Mouse (Mus musculus): Measurements from ENCODE around the gene Ache. TPM values are rescaled to one million over a fixed set of nuclear protein-coding genes. Genes with fewer than 3 reads are reported as not detected.
"Not testable (repeated sequence)": the region's sequence is repeated elsewhere in the genome, so short reads cannot be mapped to it uniquely, and the experiment has no call there.

The Ache gene
- total and polyA plus RNA-seq, 2 experiments, result 0.28 to 0.55 TPM

- H3K36me3 ChIP-seq (ENCODE audit: control insufficient read depth, insufficient read depth, low read length), result no peaks in the 10 kb centered on the region
- no peak overlapping the region for H3K27ac ChIP-seq (replicated peaks; ENCODE audit: insufficient read depth, low read depth, low read length)
- no peaks in the 10 kb centered on the region for H3K79me2 ChIP-seq (ENCODE audit: control insufficient read depth, insufficient read depth, low read length)
- no peak overlapping the region for H3K9ac ChIP-seq (ENCODE audit: low read depth, low read length)
- H3K4me3 ChIP-seq (ENCODE audit: insufficient read depth, low read depth, low read length), result no peak overlapping the region
- TF ChIP-seq POLR2A (IDR thresholded peaks at IDR 0.05; ENCODE audit: extremely low read depth, insufficient read depth, low read length), result no peak
- TF ChIP-seq CTCF (IDR thresholded peaks at IDR 0.05; ENCODE audit: low read depth, low read length), result peak; percentile 55
- DNase-seq (ENCODE audit: extremely low read depth, low read depth, low spot score), result no peak
- WGBS, result 47% methylated on average over 18 of the region's 18 CpGs
- peaks cover 4% of the 10 kb centered on the region; the same call in 1 of the 2 replicates for H3K27me3 ChIP-seq (ENCODE audit: control insufficient read depth, insufficient read depth, low read length)
- H3K4me1 ChIP-seq (ENCODE audit: control insufficient read depth, insufficient read depth, low read length), result no peaks in the 10 kb centered on the region
Observed at GRCm38 (mm10) chr5:137277360-137278342, 9.7 kb upstream of the Ache start.

DNA sequence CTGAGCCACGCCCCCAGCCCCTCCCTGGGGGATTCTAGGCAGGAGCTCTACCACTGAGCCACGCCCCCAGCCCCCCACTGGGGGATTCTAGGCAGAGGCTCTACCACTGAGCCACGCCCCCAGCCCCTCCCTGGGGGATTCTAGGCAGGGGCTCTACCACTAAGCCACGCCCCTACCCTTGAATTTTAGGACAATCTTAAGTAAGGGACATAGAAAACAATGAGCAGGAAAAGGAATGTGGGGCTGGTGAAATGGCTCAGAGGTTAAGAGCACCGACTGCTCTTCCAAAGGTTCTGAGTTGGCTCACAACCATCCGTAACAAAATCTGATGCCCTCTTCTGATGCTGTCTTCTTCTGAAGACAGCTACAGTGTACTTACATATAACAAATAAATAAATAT lies 2.9 kb upstream of the Ache start:
- WGBS, result 78% methylated on average over 6 of the region's 6 CpGs

GRCm38 (mm10) chr5:137285045-137285444 lies 2.3 kb upstream of the Ache start:
- Histone ChIP-seq H3K9ac (ENCODE audit: low read depth, low read length) (no peak overlapping the region), H3K79me2 (ENCODE audit: control insufficient read depth, insufficient read depth, low read length) (no peaks in the 10 kb centered on the region), H3K4me3 (ENCODE audit: insufficient read depth, low read depth, low read length) (no peak overlapping the region), H3K4me1 (ENCODE audit: control insufficient read depth, insufficient read depth, low read length) (0 out of 2 replicates have a peak, but pooled peaks cover 3% of the 10 kb centered on the region), H3K36me3 (ENCODE audit: control insufficient read depth, insufficient read depth, low read length) (no peaks in the 10 kb centered on the region), H3K27me3 (ENCODE audit: control insufficient read depth, insufficient read depth, low read length) (peaks cover 10% of the 10 kb centered on the region; the same call in 1 of the 2 replicates), H3K27ac (replicated peaks; ENCODE audit: insufficient read depth, low read depth, low read length) (no peak overlapping the region)
- 55% methylated on average over 5 of the region's 5 CpGs for WGBS
- no peak for DNase-seq (ENCODE audit: extremely low read depth, low read depth, low spot score)
- TF ChIP-seq POLR2A (IDR thresholded peaks at IDR 0.05; ENCODE audit: extremely low read depth, insufficient read depth, low read length) (no peak), CTCF (IDR thresholded peaks at IDR 0.05; ENCODE audit: low read depth, low read length) (peak; percentile 33; the same call in 1 of the 2 replicates)

More for the DNA sequence above, 2.9 kb upstream of the Ache start:
- H3K4me1 ChIP-seq (ENCODE audit: control insufficient read depth, insufficient read depth, low read length); H3K36me3 ChIP-seq (ENCODE audit: control insufficient read depth, insufficient read depth, low read length); H3K9ac ChIP-seq (ENCODE audit: low read depth, low read length); H3K27ac ChIP-seq (replicated peaks; ENCODE audit: insufficient read depth, low read depth, low read length); DNase-seq (ENCODE audit: extremely low read depth, low read depth, low spot score); H3K79me2 ChIP-seq (ENCODE audit: control insufficient read depth, insufficient read depth, low read length); H3K4me3 ChIP-seq (ENCODE audit: insufficient read depth, low read depth, low read length): not testable (repeated sequence)
- H3K27me3 ChIP-seq (ENCODE audit: control insufficient read depth, insufficient read depth, low read length), result peaks cover 10% of the 10 kb centered on the region; the same call in 1 of the 2 replicates

DNA sequence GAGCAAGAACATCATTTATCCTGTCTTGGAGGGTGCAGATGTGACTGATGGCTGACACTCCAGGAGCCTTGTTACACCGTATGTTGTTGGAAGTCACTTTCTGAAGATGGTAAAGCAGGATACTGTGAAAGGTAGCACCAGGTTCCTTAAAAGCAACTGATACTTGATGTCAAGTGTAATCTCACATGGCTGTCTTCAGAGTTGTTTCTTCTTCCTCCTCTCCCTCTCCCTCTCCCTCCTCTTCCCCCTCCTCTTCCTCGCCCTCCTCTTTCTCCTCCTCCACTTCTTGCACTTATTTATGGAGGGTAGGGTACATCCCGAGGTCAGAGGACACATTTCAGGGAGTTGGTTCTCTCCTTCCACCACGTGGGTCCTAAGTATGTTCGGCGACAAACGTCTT lies 1.3 kb upstream of the Ache start:
- Histone ChIP-seq H3K9ac (ENCODE audit: low read depth, low read length) (no peak overlapping the region), H3K36me3 (ENCODE audit: control insufficient read depth, insufficient read depth, low read length) (no peaks in the 10 kb centered on the region), H3K79me2 (ENCODE audit: control insufficient read depth, insufficient read depth, low read length) (no peaks in the 10 kb centered on the region), H3K27ac (replicated peaks; ENCODE audit: insufficient read depth, low read depth, low read length) (no peak overlapping the region), H3K4me1 (ENCODE audit: control insufficient read depth, insufficient read depth, low read length) (0 out of 2 replicates have a peak, but pooled peaks cover 3% of the 10 kb centered on the region), H3K27me3 (ENCODE audit: control insufficient read depth, insufficient read depth, low read length) (peaks cover 10% of the 10 kb centered on the region; the same call in 1 of the 2 replicates), H3K4me3 (ENCODE audit: insufficient read depth, low read depth, low read length) (no peak overlapping the region)
- 50% methylated on average over 7 of the region's 7 CpGs for WGBS
- no peak for DNase-seq (ENCODE audit: extremely low read depth, low read depth, low spot score)
- TF ChIP-seq CTCF (IDR thresholded peaks at IDR 0.05; ENCODE audit: low read depth, low read length) (no peak), POLR2A (IDR thresholded peaks at IDR 0.05; ENCODE audit: extremely low read depth, insufficient read depth, low read length) (no peak)

DNA sequence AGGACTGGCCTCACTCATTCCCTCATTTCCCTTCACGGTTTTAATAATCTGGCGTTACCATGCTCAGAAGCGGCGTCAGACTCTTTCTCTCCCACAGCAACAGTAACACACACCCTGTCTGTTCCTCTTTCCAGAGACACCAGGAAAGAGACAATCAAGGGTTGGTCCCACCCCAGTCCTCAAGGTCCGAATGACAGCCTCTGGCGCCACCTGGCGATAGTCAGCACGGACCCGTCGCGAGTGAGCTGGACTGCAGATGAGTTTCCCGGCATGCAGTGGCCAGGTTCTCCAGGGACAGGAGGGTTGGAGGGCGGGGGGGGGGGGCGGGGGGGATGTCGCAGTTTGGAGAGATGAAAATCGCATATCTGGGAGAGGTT lies 676 bp upstream of the Ache start:
- Histone ChIP-seq H3K36me3 (ENCODE audit: control insufficient read depth, insufficient read depth, low read length) (no peaks in the 10 kb centered on the region), H3K9ac (ENCODE audit: low read depth, low read length) (no peak overlapping the region), H3K27me3 (ENCODE audit: control insufficient read depth, insufficient read depth, low read length) (peaks cover 10% of the 10 kb centered on the region; the same call in 1 of the 2 replicates), H3K27ac (replicated peaks; ENCODE audit: insufficient read depth, low read depth, low read length) (no peak overlapping the region), H3K4me1 (ENCODE audit: control insufficient read depth, insufficient read depth, low read length) (0 out of 2 replicates have a peak, but pooled peaks cover 3% of the 10 kb centered on the region), H3K79me2 (ENCODE audit: control insufficient read depth, insufficient read depth, low read length) (no peaks in the 10 kb centered on the region), H3K4me3 (ENCODE audit: insufficient read depth, low read depth, low read length) (no peak overlapping the region)
- peak; percentile 33 for DNase-seq (ENCODE audit: extremely low read depth, low read depth, low spot score)
- TF ChIP-seq POLR2A (IDR thresholded peaks at IDR 0.05; ENCODE audit: extremely low read depth, insufficient read depth, low read length), result no peak
- TF ChIP-seq CTCF (IDR thresholded peaks at IDR 0.05; ENCODE audit: low read depth, low read length), result peak; percentile 94
- WGBS, result 3% methylated on average over 16 of the region's 16 CpGs

Measured in liver, adult 2 months (tissue).